Mouse (Mus musculus): Measurements from ENCODE around the gene Gper1.
A peak's percentile ranks its signal among the peaks of the same experiment; 100 is the strongest.

Gper1 gene

DNA sequence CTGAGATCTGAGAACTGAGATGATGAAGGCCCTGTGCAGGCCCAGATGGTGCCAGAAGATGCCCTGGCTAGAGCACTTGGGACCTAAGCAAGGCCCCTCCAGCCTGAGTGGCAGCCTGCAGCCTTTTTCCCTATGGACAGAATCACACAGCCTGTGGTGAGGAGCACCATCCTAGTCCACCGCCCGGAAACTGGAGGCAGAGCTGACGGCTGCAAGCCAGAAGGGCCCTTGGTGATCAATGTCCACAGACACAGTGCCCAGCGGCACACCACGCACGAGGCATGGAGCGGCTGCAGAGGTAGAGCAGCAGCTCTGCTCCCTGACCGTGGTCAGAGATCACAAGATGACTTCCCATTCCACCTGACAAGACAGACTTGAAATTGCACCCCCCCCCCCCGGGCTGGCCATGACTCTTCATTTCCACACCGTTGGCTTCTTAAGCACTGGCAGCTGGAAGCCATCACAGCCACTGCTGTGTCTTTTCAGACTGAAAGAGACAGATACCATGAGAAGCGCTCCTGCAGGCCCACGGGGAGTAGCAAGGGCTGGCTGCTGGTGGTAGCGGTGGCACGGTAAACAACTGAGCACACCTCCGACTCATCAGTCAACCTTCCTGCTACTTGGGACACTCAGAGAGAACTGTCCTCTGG, 11.2 kb upstream of the Gper1 start:
- no peak for DNase-seq (ENCODE audit: low spot score)

- DNase-seq (ENCODE audit: low spot score): no peak
Measured at GRCm38 (mm10) chr5:139413545-139413944, 9.4 kb upstream of the Gper1 start.

GRCm38 (mm10) chr5:139415001-139415400, 8.0 kb upstream of the Gper1 start:
- DNase-seq (ENCODE audit: low spot score): no peak

DNA sequence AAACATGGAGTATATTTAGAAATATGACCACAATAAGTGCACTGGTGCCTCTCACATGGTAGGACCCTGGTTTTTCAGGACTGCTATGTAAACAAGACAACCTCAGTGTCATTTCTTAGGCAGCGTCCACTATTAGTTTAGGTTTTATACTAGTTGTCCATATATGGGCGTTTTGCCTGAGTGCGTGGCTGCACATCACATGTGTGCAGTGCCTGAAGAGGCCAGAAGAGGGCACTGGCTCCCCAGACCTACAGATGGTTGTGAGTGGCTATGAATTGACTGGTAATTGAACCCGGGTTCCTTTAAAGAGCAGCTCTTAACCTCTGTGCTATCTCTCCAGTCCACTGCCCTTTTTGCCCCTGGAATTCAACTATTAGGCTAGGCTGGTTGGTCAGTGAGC, 6.0 kb upstream of the Gper1 start:
- DNase-seq (ENCODE audit: low spot score): no peak

DNA sequence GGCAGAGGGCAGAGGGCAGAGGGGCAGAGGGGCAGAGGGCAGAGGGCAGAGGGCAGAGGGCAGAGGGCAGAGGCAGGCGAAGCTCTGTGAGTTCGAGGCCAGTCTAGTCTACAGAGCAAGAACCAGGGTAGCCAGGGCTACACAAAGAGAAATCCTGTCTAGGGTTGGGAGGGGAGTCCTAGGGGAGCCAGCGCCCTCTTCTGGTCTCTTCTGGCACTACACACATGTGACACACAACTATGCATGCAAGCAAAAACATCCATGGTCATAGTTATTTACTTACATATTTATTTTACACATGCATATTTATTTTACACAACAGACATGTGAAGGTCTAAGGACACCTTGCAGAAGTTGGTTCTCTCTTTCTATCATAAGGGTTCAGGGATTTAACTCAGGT, 5.5 kb upstream of the Gper1 start:
- DNase-seq (ENCODE audit: low spot score): no peak

DNA sequence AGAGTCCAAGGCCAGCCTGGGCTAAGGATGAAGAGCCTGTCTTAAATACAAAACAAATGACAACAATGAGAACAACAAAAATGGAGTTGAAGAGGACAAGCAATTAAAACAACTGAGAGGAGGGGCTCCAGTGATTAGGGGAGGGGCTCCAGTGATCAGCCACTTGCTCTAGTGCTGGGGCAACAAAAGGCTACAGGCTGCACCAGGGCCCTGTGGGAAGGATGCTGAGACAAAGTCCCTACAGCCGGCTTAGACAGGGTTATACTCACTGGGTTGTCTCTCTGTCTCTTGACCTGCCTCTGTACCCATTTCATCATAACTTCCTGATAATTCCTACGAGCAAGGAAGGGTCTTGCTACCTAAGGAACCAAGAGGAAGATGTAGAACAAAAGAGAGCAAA, 4.8 kb upstream of the Gper1 start:
- DNase-seq (ENCODE audit: low spot score): no peak

DNA sequence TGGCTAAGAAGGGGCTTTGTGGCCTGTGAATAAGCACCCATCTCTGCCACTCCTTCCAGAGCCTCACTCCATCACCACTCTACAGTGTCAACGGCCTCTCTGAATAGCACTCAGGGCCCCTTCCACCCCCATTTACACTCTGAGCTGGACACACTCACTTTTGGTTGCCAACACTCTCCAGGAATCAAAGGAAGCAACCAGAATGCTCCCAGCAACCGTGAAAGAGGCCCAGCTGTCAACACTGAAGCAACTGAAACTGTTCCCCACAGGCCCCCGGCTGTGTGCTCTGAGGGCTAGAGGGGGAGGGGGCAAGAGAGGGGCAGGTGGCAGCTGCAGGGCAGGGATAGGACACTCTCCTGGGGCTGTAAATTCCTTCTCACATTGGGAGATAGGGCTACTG, 4.3 kb upstream of the Gper1 start:
- DNase-seq (ENCODE audit: low spot score): no peak

DNA sequence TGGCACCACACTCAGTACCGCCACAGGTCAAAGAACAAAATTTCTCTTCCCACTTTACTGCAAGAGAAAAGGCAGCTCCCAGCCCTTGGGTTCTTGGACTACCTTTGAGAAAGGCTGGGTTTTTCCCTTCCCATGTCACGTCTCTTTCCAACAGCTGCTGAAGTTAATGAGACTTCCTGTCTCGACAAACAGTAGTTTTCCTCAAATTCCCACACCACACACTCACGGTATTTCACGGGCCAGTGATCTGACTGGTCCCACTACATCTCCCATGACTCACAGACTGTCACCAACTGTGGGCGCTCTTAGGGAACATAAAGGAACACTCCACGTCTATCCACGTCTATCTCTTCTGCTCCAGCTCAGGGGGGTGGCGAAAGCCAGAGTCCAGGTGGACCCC, 2.2 kb downstream of the Gper1 start:
- DNase-seq (ENCODE audit: low spot score): no peak

DNA sequence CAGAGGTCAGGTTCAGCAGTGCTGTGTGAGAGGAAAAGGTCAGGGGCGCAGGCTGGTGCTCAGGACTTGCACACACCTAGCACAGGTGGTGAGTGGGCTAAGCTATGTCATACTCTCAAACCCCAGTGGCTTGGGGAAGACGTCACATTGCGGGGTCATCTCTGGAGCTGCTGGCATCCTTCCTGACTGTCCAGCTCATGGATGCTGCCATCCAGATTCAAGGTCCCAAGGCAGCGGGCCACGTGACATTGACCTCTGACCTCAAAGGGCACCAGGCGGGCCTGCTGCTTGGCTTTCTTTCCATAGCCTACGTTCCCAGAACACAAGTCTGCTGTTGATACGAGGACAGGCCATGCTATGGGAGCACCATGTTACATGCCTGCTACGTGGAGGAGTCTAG, 4.0 kb downstream of the Gper1 start:
- no peak for DNase-seq (ENCODE audit: low spot score)

DNA sequence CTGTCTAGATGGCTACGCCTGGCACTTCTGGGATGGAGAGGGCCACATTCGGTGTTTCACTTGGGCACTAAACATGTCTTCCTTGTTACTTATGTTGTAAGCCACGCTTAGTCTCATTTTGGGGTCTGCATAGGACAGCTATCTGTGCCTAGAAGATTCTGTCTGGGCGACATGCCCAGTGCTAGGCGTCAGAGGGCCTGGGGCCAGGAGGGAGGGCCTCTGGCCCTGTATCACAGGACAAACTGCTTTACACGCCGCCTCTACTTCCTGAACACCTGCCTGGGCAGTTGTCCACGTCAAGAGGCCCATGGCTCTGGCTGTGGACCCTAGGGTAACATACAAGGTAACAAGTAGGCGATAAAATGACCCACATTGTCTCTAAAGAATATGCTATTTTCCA, 5.0 kb downstream of the Gper1 start:
- no peak for DNase-seq (ENCODE audit: low spot score)

DNA sequence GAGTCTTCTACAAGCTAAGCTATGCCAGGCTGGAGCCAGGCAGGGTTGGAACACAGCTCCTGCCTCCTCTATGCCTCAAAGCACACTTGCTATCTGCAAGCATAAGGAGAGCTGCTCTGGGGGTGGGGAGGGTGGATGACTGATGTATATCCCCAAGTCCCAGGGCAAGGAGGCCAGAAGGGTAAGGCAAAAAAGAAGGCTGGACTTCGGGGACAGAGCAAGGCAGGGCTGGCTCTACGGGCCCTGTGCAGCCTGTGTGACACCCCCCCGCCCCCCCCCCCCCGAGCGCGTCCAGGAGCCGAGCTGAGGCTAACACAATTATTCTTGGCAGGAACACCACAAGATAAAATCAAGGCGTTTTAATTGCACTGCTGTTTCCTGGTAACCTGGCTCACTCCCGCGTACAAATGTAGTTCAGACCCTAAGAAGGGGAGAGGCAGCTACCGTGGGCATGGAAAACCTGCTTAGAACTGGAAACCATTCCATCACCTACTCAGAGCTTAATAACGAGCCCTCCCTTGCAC, 6.9 kb downstream of the Gper1 start:
- no peak for DNase-seq (ENCODE audit: low spot score)

- no peak for DNase-seq (ENCODE audit: low spot score)
Measured at GRCm38 (mm10) chr5:139432333-139432732, 9.4 kb downstream of the Gper1 start.

DNA sequence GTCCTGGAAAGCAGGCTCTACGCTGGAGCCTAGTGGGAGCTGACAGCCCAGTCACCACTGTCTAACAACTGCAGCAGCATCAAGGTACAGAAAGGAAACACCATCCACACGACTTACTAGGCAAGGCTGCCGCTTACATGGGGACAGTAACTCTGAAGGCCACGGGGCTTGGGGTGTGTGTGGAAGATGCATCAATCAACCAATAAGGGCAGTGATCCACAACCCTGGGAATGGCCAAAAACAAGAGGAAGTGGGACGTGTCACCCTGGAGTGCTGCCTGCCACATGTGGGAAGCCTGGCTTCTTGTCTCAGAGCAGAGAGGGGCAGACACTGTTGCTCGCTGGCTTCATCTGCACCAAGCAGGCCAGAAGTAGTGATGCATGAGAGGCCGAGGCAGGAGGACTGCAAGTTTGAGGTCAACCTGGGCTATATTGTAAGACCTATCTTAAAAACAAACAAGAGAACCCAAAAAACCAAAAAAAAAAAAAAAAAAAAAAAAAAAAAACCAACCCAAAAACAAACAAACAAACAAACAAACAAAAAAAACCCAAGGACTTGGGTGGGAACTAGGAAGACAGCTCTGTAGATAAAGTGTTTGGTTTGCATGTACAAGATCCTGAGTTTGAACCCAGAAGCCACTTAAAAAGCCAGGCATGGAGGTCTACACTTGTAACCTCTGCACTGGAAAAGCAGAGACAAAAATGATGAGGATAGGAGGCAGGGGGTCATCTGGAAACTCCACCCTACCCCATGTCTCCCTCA, 10.0 kb downstream of the Gper1 start:
- DNase-seq (ENCODE audit: low spot score): no peak

DNA sequence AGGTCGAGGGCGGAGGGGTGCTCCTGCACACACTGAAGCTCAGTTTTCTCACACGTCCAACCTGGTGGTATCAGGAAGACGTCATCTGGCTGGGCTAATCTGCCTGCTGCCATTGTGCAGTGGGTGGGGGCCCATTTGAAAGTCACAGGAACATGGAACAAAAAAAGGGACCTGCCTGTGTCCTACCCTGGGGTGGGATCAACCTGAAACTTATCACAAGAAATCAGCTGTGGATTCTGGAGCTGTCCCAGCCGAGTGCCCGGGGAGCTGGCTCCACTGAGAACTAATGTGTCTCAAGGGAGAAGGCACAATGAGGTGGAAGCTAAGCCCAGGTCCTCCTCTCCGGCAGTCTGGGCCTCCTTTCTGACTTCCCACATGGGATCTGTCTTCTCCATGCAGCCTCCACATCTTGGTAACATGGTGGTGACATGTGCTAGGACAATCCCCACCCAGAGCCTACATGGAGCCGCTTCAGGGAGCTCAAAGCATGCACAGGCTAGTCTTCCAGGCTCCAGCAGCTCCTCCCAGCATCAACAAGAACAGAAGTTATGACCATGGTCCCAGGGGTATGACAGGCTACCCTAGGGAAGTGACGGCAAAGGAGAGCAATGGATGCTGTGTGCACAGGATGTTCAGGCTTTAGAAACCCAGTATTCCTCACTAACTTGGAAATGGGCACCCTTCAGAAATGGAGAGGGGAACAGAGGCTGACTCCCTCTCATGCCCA, 11.1 kb downstream of the Gper1 start:
- DNase-seq (ENCODE audit: low spot score): no peak

DNA sequence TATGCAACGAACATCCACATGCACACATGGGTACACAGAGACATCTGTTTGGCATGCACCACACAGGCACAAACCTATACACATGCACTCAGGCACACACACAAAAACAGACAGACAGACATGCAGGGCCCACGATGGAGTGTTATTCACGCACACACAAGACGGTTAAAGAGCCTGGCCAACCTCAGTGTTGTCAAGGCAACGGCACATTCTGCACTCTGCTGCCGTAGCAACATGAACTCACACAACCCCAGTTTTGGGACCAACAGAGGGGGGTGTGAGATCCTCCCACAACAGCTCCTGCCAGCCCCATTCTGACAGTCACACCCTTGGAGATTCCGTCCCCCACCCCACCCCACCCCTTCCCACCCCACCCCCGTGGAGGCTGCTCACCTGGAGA, 12.0 kb downstream of the Gper1 start:
- peak; percentile 53 for DNase-seq (ENCODE audit: low spot score)

DNA sequence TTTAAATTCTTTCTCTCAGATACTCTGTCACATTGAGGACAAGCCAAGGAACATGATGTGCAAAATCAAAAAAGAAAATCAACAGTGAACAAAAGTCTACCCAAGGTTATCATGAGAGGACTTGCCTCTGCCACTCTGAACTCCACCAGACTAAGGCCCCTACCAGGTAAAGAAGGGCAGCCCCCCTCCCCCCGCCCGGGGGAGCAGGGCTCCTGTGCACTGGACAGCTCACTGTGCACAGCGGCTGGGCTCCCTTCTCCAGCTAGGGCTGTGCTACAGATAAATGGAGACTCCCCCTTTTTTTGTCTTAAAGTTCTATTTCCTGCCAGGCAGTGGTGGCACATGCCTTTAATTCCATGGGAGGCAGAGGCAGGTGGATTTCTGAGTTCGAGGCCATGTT, 14.8 kb downstream of the Gper1 start:
- no peak for DNase-seq (ENCODE audit: low spot score)

- no peak for DNase-seq (ENCODE audit: low spot score)
Measured at GRCm38 (mm10) chr5:139438440-139438839, 15.5 kb downstream of the Gper1 start.

DNA sequence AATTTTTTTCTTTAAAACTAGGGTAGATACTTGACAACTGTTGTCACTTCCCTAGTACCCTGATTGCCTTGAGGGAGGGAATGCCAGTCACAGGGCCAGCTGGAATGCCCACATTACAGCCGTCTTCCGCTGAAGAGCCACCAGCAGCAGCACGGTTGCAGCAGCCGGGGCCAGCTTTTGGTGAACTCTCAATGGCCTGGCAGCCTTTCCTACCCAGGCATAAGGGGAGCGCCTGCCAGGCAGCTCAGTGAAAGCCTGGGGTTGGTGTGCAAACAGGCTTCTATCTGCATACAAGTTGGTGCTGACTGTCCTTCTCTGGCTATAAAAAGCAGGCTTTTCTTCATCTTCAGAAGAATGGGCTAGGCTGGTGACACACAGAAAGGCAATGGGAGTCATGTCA, 17.5 kb downstream of the Gper1 start:
- DNase-seq (ENCODE audit: low spot score): no peak

DNA sequence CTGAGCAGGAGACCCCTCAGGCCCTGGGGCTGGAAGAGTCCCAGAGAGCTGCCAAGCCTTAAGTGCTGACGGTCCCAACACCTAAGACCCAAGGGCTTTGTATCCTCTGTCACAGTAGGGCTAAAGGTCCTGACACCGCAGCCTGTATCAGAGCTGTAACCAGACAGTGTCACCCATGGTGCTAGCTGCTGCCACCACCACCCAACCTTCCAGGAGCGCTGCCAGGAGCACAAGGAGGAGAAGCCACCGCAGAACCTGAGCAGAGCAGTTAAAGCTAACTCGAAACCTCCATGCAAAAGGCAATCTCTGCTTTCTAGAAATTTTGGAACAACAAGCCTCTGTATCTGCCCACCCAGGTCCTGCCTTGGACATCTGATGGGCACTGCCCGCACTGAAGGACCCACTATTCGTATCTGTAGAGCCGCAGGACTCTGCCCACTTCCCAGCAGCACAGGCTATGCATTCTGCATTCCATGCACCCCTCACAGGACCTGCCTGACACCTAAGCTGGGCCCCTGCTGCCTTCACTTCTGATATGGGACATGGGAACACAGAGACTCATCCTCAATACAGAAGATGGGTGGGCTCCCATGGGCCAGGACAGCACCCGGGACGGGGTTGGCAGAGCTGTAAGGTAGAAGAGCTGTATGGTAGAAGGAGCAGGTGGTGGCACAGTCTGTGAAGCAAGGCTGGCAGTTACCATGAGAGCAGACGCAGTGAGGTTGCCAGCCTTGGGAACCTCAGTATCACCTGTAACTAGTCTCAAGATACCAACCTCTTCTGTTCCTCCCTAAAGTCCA, 18.2 kb downstream of the Gper1 start:
- DNase-seq (ENCODE audit: low spot score): no peak

- no peak for DNase-seq (ENCODE audit: low spot score)
Measured at GRCm38 (mm10) chr5:139441726-139442018, 18.7 kb downstream of the Gper1 start.

GRCm38 (mm10) chr5:139442428-139442827, 19.5 kb downstream of the Gper1 start:
- no peak for DNase-seq (ENCODE audit: low spot score)

DNA sequence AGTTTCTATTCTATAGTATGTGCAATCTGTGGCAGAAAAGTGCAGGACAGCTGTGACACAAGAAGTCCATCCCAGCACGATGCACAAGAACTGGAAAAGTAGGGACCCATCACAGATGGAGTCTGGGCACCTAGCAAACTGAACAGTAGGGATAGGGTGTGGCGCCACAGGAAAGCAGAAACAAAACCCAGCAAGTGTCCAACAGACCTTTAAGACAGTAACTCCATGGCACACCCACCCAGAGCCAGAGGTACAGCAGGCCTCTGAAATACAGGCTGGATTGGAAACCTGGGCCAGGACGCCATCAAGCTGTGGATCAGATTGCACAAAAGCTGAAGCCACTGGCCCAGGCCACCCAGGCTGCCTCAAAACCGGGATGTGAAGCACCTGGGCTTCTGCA, 20.0 kb downstream of the Gper1 start:
- DNase-seq (ENCODE audit: low spot score): no peak
